Mouse (Mus musculus): Measurements from ENCODE around the gene Ksr1.

Gene Ksr1

GRCm38 (mm10) chr11:79093986-79094695 lies 52.1 kb downstream of the Ksr1 start:
- no peak for DNase-seq (ENCODE audit: low read depth, low spot score)

- no peak for DNase-seq (ENCODE audit: low read depth, low spot score)
Measured at GRCm38 (mm10) chr11:79093386-79093906, 52.8 kb downstream of the Ksr1 start.

- DNase-seq (ENCODE audit: low read depth, low spot score), result no peak
Measured at GRCm38 (mm10) chr11:79092802-79093201, 53.4 kb downstream of the Ksr1 start.

- no peak for DNase-seq (ENCODE audit: low read depth, low spot score)
Measured at GRCm38 (mm10) chr11:79092245-79092644, 54.0 kb downstream of the Ksr1 start.

DNA sequence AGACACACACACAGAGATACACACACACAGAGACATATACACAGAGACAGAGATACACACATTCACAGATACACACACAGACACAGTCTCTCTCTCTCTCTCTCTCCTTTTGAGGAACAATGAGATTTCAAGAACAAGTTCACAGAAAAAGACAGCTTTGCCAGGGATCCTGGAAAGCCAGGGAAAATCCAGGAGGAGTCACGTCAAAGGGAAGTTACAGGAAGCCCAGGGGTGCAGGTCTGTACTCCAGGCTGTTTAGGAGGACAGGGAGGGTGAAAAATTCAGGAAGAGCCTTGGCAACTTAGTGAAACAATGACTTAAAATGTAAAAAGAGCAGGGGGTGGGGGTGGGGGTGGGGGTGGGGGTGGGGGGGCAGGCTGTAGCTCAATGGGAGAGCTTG lies 56.5 kb downstream of the Ksr1 start:
- DNase-seq (ENCODE audit: low read depth, low spot score), result no peak

- no peak for DNase-seq (ENCODE audit: low read depth, low spot score)
Measured at GRCm38 (mm10) chr11:79089027-79089426, 57.2 kb downstream of the Ksr1 start.

- no peak for DNase-seq (ENCODE audit: low read depth, low spot score)
Measured at GRCm38 (mm10) chr11:79088325-79088724, 57.9 kb downstream of the Ksr1 start.

- no peak for DNase-seq (ENCODE audit: low read depth, low spot score)
Measured at GRCm38 (mm10) chr11:79087731-79088311, 58.4 kb downstream of the Ksr1 start.

DNA sequence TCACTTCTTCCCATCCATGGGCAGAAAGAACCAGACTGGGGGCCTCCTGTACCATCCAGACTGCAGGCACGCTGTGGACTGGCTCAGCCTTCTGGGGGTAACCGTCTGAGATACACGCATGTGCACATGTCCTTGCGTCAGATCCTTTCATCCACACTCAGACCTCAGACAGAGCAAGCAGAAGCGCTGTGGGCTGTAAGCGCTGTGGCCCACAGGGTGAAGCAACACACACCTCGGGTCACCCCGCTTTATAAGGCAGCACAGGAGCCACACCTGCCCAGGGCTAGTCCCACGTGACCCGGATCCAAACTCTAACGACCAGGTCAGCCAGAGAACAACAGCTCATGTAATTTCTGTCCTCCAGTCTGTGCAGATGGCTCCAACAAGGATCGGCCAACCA lies 59.4 kb downstream of the Ksr1 start:
- no peak for DNase-seq (ENCODE audit: low read depth, low spot score)

DNA sequence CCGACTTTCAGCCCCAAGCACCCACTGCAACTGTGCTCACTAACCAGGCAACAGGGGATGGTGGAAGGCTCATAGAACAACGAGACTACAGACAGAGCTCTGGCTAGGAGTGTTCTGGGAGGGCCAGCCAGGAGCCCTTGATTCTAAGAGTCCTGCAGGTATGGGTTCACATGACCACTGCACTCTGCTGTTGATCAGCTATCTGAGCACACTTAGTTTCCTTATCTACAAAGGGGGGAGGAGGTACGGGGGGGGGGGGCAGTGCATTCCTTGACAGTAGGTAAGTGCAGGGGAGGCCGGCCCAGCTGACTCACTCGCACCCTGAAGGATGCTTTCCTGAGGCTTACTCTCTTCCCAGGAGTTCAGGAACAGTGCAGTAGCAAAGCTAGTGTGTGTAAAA lies 61.1 kb downstream of the Ksr1 start:
- no peak for DNase-seq (ENCODE audit: low read depth, low spot score)

DNA sequence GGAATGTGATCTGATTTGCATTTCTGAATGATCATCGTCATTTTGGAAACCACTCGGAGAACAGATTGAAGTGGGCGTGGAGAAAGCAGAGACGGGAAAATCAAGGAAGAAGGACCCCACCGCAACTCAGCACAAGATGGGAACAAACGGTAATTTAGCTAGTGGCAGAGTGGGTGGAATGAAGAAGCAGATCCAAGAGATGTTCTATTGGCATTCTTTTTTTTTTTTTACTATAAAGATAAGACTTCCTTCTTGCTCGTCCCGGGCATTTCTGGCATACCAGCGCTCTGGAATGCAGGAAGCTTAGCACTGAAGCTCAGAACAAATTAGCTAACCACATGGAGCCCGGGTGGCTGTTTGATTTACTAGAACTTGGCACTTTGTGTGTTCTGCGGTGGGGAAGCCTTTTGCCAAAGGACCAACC lies 63.2 kb downstream of the Ksr1 start:
- peak; percentile 65 for DNase-seq (ENCODE audit: low read depth, low spot score)

DNA sequence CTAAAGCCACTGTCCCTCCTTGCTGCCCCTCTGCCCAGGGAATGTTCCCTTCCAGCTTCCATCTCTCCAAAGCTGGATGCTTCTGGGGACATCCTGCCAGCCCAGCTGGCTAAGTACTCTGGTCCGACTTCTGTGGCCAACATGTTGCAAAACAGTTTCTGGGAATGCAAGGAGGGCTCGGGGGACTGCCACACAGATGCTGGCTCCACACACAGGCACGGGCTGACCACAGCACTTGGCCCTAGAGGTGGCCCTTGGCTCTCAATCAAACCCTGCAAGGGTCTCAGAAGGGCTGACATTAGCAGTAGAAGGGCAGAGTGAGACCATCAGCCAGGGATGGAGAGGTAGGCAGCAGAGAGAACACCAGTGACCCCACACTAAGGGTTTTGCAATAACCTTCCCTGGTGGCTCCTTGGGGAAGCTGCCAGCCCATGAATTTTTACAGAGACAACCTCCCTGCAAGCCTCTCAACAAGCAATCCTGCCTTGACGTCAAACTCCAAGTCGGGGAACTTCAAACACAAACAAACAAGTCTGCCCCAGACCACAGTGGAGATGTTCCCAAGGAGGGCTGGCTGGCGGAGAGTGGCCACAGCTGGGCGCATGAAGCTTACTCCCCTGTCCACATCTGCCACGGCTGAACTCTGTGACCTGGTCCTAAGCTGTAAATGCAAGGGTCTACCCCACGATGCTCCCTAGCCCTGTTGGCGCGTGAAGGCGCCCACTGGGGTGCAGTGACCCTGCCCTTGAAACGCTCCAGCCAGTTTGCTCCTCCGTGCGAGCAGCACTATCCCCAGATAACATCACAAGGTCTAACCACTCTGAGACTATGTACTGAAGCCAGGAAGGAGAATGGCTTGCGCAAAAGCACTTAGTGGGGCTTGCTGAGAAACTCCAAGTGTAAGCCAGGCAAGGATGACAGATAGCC lies 65.0 kb downstream of the Ksr1 start:
- DNase-seq (ENCODE audit: low read depth, low spot score), result no peak

- no peak for DNase-seq (ENCODE audit: low read depth, low spot score)
Measured at GRCm38 (mm10) chr11:79080081-79080480, 66.1 kb downstream of the Ksr1 start.

- DNase-seq (ENCODE audit: low read depth, low spot score), result no peak
Measured at GRCm38 (mm10) chr11:79076484-79076883, 69.7 kb downstream of the Ksr1 start.

- DNase-seq (ENCODE audit: low read depth, low spot score), result no peak
Measured at GRCm38 (mm10) chr11:79075044-79075443, 71.2 kb downstream of the Ksr1 start.

- no peak for DNase-seq (ENCODE audit: low read depth, low spot score)
Measured at GRCm38 (mm10) chr11:79074611-79075010, 71.6 kb downstream of the Ksr1 start.

- DNase-seq (ENCODE audit: low read depth, low spot score), result no peak
Measured at GRCm38 (mm10) chr11:79073583-79073982, 72.6 kb downstream of the Ksr1 start.

- DNase-seq (ENCODE audit: low read depth, low spot score), result no peak
Measured at GRCm38 (mm10) chr11:79072108-79072507, 74.1 kb downstream of the Ksr1 start.

DNA sequence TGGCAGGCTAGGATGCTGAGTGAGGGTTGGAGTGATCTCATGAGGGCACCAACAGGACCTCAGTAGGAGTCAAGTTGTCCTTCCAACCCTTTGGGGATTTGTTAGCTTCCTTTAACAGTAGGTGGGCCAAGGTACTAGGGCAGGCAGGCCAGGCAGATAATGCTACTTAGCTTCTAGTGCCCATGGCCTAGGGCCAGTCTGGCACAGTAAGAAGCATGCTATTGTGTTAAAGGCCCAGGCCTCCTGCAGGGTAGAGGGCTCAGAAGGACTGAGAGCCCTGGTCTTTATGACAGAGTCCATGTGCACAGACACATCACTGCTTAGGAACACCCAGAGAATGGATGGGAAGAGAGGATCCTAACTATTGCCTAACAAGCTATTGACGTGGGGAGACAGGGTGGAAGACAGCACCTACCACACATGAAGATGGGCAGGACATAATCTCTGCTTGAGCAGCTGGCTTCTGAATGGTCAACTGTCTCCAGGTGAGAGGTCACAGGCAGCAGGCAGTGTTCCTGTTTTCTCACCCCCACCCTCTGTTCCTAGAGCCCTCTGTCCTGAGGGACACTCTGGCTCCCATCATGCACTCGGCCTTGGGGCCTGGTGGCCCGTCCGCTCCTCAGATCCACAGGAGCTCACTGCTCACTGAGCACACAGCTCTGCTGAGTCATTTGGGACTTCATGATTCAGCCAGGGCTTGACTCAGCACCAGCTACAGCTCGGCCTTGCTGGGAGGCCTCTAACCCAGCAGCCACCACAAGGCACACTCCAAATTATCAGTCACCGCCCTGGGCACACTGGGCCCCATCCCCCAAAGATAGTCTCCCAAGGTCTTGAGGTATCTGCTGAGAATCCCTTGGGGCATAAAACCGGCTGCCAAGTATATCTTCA lies 74.9 kb downstream of the Ksr1 start:
- no peak for DNase-seq (ENCODE audit: low read depth, low spot score)

DNA sequence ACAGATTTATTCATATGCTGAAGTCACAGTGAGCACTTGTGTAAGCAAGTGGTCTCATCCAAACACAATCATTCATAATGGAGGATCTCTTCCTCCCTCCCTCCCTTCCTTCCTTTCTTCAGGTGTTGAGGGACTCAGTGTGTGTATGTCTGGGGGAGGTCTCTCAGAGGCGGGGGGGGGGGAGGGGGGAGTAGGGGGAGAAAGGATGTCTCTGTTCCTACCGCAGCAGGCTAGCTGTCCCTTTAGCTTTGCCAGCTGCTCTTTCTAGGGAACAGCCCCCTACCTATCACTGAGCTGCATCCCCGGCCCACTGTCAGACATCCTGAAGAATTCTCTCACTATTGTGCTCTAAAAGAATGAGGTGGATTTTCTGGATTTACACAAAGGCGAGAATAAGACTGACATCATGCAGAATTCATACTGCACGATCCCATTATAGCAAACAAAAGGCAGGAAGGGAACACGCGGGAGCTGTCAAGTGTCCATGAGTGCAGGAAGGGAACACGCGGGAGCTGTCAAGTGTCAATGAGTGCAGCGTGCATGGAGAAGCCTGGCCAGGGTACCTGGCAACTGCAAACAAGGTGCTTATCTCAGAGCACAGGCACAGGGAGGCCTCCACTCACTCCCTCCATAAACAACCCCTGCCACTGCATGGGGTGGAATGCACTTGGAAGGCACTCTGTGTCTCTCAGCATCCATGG lies 76.6 kb downstream of the Ksr1 start:
- DNase-seq (ENCODE audit: low read depth, low spot score), result no peak

GRCm38 (mm10) chr11:79067172-79067571 lies 79.0 kb downstream of the Ksr1 start:
- DNase-seq (ENCODE audit: low read depth, low spot score), result no peak
